Mouse (Mus musculus): ENCODE measurements around the gene Fyb. TPM values are rescaled to one million over a fixed set of nuclear protein-coding genes. Genes with fewer than 3 reads are reported as not detected.

The Fyb gene
- polyA plus RNA-seq, 2 experiments = 8.3 to 19.5 TPM

DNA sequence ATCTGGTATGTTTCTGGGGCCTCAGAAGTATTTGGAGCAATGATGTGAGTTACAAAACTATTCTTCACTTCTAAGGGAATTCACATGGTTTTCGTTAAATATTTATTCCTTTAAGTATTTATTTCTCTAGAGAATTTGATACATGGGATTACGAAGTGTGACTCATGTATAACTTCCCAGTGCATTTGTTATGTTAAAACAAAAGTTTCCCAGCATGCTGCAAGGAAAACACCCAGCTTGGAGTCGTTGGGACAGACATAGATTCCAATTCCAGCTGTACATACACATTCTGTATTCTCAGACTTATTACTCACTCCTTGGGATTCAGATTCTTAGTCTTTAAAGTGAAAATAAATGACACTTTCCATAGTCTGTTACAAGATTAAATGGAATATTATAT, 112.8 kb downstream of the Fyb start:
- Histone ChIP-seq H3K4me1 (replicated peaks; ENCODE audit: control insufficient read depth in 2 of 2, insufficient read depth in 2 of 2, low read length in 1 of 2) (no peaks in the 10 kb centered on the region), H3K27me3 (ENCODE audit: control insufficient read depth, insufficient read depth, low read length) (no peaks in the 10 kb centered on the region), H3K4me2 (ENCODE audit: low read depth) (no peak overlapping the region), H3K9me3 (ENCODE audit: control insufficient read depth, low read length) (no peaks in the 10 kb centered on the region), H3K36me3 (replicated peaks; ENCODE audit: control insufficient read depth, insufficient read depth, low read depth) (no peaks in the 10 kb centered on the region), H3K9ac (replicated peaks) (no peak overlapping the region), H3K4me3 (ENCODE audit: insufficient read depth in 1 of 2, low read depth in 2 of 2, low read length in 2 of 2) (no peak overlapping the region), H3K27ac (no peak overlapping the region)
- 73% methylated on average over 3 of the region's 3 CpGs for WGBS (ENCODE audit: insufficient replicate concordance)
- ATAC-seq (ENCODE audit: insufficient read depth) = no peak
- DNase-seq (ENCODE audit: low read depth in 3 of 3, low spot score in 3 of 3) = no peak
- TF ChIP-seq CTCF (IDR thresholded peaks at IDR 0.05; ENCODE audit: low read depth) = no peak
- no peak for TF ChIP-seq EP300 (IDR thresholded peaks at IDR 0.05; ENCODE audit: low read depth)

DNA sequence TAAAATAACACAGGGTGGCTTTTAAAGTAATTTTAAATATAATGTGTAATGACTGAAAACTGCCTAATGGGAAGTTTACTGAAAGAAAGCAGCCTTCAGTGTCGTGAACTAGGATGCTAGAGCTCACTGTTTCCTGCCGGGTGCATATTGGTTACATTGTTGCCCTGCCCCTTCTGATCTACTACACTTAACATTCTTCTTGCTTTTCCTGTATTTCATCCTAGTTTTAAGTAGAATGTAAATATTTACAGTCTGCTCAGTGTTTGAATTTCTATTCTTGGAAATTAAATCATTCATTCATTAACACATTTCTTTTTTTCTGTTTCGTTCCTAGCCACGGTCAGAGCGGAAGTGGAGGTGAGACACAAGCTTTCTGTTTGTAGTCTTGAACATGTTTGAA, 119.6 kb downstream of the Fyb start:
- DNase-seq (ENCODE audit: low read depth in 3 of 3, low spot score in 3 of 3) (no peak), ATAC-seq (ENCODE audit: insufficient read depth) (no peak)
- Histone ChIP-seq H3K27ac (no peak overlapping the region), H3K36me3 (replicated peaks; ENCODE audit: control insufficient read depth, insufficient read depth, low read depth) (no peaks in the 10 kb centered on the region), H3K9ac (replicated peaks) (no peak overlapping the region), H3K4me3 (ENCODE audit: insufficient read depth in 1 of 2, low read depth in 2 of 2, low read length in 2 of 2) (no peak overlapping the region), H3K4me1 (replicated peaks; ENCODE audit: control insufficient read depth in 2 of 2, insufficient read depth in 2 of 2, low read length in 1 of 2) (peaks cover 4 to 5% of the 10 kb centered on the region in 2 experiments), H3K27me3 (ENCODE audit: control insufficient read depth, insufficient read depth, low read length) (no peaks in the 10 kb centered on the region), H3K4me2 (ENCODE audit: low read depth) (no peak overlapping the region), H3K9me3 (ENCODE audit: control insufficient read depth, low read length) (no peaks in the 10 kb centered on the region)
- TF ChIP-seq CTCF (IDR thresholded peaks at IDR 0.05; ENCODE audit: low read depth) (no peak), EP300 (IDR thresholded peaks at IDR 0.05; ENCODE audit: low read depth) (no peak)
- WGBS (ENCODE audit: insufficient replicate concordance) = 71% methylated on average over 5 of the region's 5 CpGs

DNA sequence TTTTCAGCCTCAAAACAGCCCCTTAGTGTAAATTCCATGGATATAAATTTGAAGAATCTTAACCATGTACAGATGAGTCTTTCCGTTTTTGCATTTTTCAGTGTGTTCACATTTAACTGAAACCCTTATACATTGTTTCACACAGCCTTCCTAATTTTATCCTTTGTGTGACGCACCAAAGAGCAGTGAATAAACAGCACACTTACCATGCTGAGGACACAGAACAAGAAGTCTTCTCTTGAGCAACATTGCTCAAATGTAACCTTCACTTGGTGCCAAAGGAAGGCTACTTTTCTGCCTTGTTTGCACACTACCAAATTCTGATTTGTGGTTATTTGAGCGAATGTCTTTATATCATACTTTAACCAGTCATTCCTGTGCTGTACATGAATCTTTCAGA, 122.8 kb downstream of the Fyb start:
- no peaks in the 10 kb centered on the region for H3K36me3 ChIP-seq (replicated peaks; ENCODE audit: control insufficient read depth, insufficient read depth, low read depth)
- no peaks in the 10 kb centered on the region for H3K27me3 ChIP-seq (ENCODE audit: control insufficient read depth, insufficient read depth, low read length)
- TF ChIP-seq EP300 (IDR thresholded peaks at IDR 0.05; ENCODE audit: low read depth) (no peak), CTCF (IDR thresholded peaks at IDR 0.05; ENCODE audit: low read depth) (no peak)
- H3K4me1 ChIP-seq (replicated peaks; ENCODE audit: control insufficient read depth in 2 of 2, insufficient read depth in 2 of 2, low read length in 1 of 2) = peaks cover 5 to 6% of the 10 kb centered on the region in 2 experiments
- no peaks in the 10 kb centered on the region for H3K9me3 ChIP-seq (ENCODE audit: control insufficient read depth, low read length)
- DNase-seq (ENCODE audit: low read depth in 3 of 3, low spot score in 3 of 3) = no peak
- H3K4me3 ChIP-seq (ENCODE audit: insufficient read depth in 1 of 2, low read depth in 2 of 2, low read length in 2 of 2) = no peak overlapping the region
- H3K4me2 ChIP-seq (ENCODE audit: low read depth) = no peak overlapping the region
- ATAC-seq (ENCODE audit: insufficient read depth) = no peak
- 70% methylated on average over 3 of the region's 3 CpGs for WGBS (ENCODE audit: insufficient replicate concordance)
- H3K27ac ChIP-seq = no peak overlapping the region
- no peak overlapping the region for H3K9ac ChIP-seq (replicated peaks)

DNA sequence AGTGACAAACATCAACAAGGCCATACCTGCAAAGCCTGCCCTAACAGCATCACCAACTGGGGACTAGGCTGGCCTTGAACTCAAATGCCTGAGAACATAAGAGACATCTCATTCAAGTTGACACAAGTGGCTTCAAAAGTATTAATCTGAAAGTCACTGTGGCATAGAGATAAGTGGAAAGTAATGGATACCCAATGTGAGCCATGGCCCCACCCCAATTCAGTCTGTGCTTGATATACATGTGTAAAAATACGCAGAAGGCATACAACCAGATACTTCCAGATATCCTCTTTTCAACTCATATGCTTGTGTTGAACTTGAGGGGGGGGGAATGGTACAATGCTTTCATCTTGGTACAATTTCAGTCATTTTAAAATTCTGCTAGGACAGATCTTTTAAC, 124.4 kb downstream of the Fyb start:
- Histone ChIP-seq H3K4me1 (replicated peaks; ENCODE audit: control insufficient read depth in 2 of 2, insufficient read depth in 2 of 2, low read length in 1 of 2) (peaks cover 5 to 6% of the 10 kb centered on the region in 2 experiments), H3K4me3 (ENCODE audit: insufficient read depth in 1 of 2, low read depth in 2 of 2, low read length in 2 of 2) (no peak overlapping the region), H3K9me3 (ENCODE audit: control insufficient read depth, low read length) (no peaks in the 10 kb centered on the region), H3K27ac (no peak overlapping the region; the same call in 1 of the 2 replicates), H3K36me3 (replicated peaks; ENCODE audit: control insufficient read depth, insufficient read depth, low read depth) (no peaks in the 10 kb centered on the region), H3K9ac (replicated peaks) (no peak overlapping the region), H3K4me2 (ENCODE audit: low read depth) (no peak overlapping the region), H3K27me3 (ENCODE audit: control insufficient read depth, insufficient read depth, low read length) (no peaks in the 10 kb centered on the region)
- no peak for TF ChIP-seq CTCF (IDR thresholded peaks at IDR 0.05; ENCODE audit: low read depth)
- TF ChIP-seq EP300 (IDR thresholded peaks at IDR 0.05; ENCODE audit: low read depth) = peak; percentile 40; the same call in 1 of the 2 replicates
- peak; percentile 74; the same call in 1 of the 2 replicates for ATAC-seq (ENCODE audit: insufficient read depth)
- DNase-seq (ENCODE audit: low read depth in 3 of 3, low spot score in 3 of 3) = peak in 1 of 3 experiments; percentile 35
- 25% methylated on average over 1 of the region's 1 CpGs for WGBS (ENCODE audit: insufficient replicate concordance)

DNA sequence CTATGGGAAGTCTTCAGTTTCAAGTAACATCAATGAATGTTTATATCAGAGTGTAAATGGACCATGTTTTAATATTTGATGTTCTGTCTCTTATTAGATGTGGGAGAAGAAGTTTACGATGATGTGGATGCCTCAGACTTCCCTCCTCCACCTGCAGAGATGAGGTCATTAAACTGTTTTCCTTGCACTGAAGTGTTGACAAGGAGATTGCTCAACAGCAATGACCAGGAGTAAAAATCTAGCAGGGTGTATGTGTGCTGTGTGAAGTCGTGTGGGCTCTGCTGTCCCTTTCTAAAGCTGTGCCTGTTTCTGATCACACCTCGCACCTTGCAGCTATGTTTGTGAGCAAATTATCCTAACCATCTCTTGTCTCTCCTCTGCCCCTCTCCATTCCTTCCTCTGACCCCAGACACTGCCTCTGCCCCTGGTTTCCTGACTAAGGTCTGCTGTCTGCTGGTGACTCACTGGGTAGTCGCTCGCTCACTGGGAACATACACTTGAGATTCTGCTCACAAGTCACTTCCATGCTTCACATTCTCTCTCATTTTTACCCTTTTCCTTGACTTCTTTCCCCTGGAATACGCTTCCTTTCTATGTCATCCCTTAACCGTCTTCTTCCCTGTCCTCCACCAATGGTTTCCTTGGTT, 126.2 kb downstream of the Fyb start:
- H3K27ac ChIP-seq = no peak overlapping the region
- no peak for ATAC-seq (ENCODE audit: insufficient read depth)
- H3K9me3 ChIP-seq (ENCODE audit: control insufficient read depth, low read length) = no peaks in the 10 kb centered on the region
- 72% methylated on average over 7 of the region's 7 CpGs for WGBS (ENCODE audit: insufficient replicate concordance)
- H3K4me3 ChIP-seq (ENCODE audit: insufficient read depth in 1 of 2, low read depth in 2 of 2, low read length in 2 of 2) = no peak overlapping the region
- H3K4me1 ChIP-seq (replicated peaks; ENCODE audit: control insufficient read depth in 2 of 2, insufficient read depth in 2 of 2, low read length in 1 of 2) = peaks cover 5 to 11% of the 10 kb centered on the region in 2 experiments
- no peaks in the 10 kb centered on the region for H3K27me3 ChIP-seq (ENCODE audit: control insufficient read depth, insufficient read depth, low read length)
- DNase-seq (ENCODE audit: low read depth in 3 of 3, low spot score in 3 of 3) = no peak
- H3K4me2 ChIP-seq (ENCODE audit: low read depth) = no peak overlapping the region
- no peaks in the 10 kb centered on the region for H3K36me3 ChIP-seq (replicated peaks; ENCODE audit: control insufficient read depth, insufficient read depth, low read depth)
- no peak overlapping the region for H3K9ac ChIP-seq (replicated peaks)
- TF ChIP-seq CTCF (IDR thresholded peaks at IDR 0.05; ENCODE audit: low read depth) (no peak), EP300 (IDR thresholded peaks at IDR 0.05; ENCODE audit: low read depth) (no peak)

Data from liver, embryonic 14.5 days (tissue).